Mouse (Mus musculus) T-helper 1 cell (primary cell): ENCODE measurements around the gene Zfp748.

Experiments
- in situ Hi-C: fragments of 300-600 bp; cut with MboI, MseI; formaldehyde crosslinking; loops from one replicate; pipeline ENCODE4 v1.15.1; 2025; ENCODE audit warnings: high pct_unique_total_duplicates

Gene Zfp748

GRCm38 (mm10) chr13:67553730-67554129 lies at the start of gene Zfp748:
Zfp748 (minus strand) TSS chr13:67553830.
- in situ Hi-C loops, result no loop called here

- in situ Hi-C loops, result no loop called here
These were observed 19.1 kb upstream of the Zfp748 start for GRCm38 (mm10) chr13:67572591-67573189.

DNA sequence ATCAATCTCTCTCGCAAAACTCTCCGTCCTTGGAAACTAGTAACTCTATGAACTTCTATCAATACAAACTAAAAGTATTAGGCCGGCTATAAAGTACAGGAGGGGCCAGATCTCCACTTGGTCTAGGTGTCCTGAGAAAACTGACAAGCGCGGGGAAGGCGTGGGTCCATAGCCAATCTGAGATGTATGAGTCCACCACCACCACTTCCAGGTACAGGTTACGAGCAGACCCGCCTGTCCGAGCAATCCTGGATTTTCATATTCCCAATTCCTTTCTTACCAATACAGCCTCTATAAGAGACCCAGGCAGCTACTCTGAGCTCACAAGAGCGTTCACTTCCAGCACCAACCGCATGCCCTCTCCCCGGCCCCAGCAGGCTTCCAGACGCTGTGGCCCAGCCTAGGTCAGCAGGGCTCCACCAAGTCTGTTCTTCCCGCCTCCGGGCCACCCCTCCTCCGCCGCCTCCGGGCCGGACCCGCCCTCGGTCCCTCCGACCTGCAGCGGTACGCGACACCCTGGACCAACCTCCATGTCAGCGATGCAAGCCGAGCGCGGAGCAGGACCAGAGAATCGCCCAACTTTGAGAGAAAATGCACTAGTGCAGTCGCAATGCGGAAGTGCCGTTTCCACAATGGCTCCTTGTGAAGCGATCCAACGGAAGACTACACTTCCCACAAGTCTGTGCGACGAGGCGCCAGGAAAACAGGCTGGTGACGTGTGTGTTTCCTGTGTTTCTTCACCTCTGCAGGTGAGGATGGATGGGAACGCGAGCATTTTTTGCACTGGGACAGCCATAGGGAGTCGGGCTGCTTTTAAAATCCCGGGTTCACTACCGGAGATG lies 904 bp downstream of the Zfp748 start:
- in situ Hi-C loops, result no loop called here

GRCm38 (mm10) chr13:67545941-67546340 lies 7.7 kb downstream of the Zfp748 start:
- in situ Hi-C loops, result no loop called here

DNA sequence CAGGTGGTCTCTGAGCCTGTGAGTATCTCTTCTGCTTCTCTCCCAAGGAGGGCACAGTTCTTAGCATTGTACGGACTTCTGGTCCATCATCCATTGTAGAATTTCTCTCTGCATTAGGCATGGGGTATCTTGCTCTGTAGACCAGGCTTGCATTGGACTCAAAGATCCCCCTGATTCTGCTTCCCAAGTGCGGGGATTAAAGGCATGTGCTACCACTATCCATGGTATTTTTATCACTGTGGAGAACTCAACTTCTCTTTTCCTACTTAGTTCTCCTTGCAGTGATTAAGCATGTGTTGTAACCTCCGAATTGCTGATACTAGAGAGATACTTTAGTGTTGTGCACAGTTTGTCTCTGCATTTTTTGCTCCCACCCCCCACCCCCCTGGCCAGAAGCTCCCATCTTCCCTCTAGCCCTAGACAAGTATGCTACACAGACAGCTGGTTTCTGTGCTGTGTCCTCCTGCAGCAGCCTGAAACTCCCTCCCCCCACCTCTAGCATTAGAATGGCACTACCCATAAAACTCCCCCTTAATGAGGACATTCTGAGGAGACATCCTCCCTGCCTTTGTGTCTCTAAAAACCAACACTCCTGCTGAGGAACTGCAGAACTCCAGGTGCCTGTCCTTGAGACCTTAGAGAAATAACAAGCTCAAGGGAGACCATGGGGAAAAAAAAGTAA lies 26.4 kb downstream of the Zfp748 start:
- in situ Hi-C loops, result no loop called here

DNA sequence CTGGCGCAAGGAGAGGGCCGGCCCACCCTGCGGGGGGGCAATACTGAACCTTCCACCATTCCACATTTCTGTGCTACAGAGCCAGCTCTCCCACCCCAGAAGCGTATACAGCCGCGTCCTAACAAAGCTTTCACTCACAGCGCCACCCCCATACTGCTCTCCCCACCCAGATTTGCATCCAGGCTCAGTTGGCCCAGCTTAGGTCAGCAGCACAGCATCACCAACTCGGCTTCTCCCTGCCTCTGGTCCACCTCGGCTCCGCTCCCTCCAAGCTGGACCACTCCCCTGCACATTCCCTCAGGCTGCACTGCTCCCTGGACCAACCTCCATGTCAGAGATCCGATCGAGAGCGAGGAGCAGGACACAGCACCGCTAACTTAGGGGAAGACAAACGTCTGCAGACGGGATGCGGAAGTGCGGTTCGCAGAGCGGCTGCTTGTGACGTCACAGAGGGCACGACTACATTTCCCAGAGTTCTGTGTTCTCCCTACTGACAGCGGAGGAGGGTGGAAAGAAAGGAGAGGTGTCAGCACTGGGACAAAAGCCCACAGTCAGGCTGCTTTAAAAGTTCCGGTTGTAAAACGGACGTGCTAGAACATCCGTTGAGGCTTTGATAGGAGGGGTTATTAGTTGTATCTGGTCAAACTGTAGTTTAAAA lies 27.7 kb downstream of the Zfp748 start, which contains the start of the genes Gm26965 and Zfp87:
TSS of gene Gm26965 (minus strand) at position 399 of the 658 bp plus-strand sequence.
TSS of gene Zfp87 (minus strand) at position 425 of the 658 bp plus-strand sequence.
- in situ Hi-C loops, result no loop called here

GRCm38 (mm10) chr13:67500908-67501307 lies 52.7 kb downstream of the Zfp748 start:
- in situ Hi-C loops, result loop anchor here (10.0 kb wide), 1 partner anchor 184 kb away; the partner anchor contains the start of gene Zfp738

DNA sequence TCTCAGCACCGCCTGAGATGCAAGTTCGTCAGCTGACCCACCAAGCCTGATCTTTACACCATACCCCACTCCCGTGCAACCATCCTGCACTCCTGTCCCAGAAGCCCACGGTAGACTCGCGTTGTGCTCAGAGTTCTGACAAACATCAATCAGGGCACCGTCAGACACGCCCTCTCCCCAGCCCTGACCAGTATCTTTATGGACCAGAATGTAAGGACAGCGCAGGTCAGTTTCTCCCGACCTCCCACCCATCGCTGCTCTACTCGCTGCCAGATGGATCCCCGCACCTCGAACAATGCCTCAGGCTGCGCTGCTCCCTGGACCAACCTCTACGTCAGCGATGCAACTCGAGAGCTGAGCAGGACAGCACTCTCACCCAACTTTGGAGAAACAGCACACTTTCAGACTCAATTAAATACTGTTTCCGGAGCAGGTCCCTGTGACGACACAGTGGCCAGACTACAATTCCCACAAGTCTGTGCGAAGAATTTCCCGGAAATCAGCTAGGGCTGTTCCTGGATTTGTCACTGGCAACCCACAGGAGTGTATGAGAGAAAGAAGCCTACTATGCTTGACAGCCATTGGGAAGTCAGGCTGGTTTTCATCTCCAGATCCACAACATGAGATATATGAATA lies 53.4 kb downstream of the Zfp748 start, which contains the start of gene Zfp58:
TSS of gene Zfp58 (minus strand) at position 472 of the 636 bp plus-strand sequence.
- in situ Hi-C loops, result loop anchor here (10.0 kb wide), 1 partner anchor 185 kb away; the partner anchor contains the start of gene Zfp738

DNA sequence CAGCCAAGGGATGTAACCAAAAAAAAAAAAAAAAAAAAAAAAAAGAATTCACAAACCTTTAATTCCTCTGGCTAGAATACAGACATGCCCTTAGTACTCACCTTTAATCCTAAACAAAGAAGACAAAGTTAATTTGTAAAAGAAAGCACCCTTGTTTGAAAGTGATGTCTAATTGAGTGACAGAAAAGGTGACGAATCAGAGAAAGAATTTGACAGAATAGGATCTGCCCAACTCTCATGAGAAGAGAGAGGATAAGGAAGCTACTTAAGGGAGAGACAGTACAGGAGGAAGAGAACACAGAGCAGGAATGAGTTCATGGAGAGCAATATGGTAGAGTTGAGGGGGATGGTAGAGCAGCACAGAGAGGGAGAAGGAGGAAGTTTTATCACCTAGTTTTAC lies 58.0 kb downstream of the Zfp748 start:
- in situ Hi-C loops, result no loop called here
